Mouse (Mus musculus) lung, embryonic 16.5 days (tissue): Measurements from ENCODE around the gene Ubr7. TPM values are rescaled to one million over a fixed set of nuclear protein-coding genes. Genes with fewer than 3 reads are reported as not detected.

Experiments
- ATAC-seq: fragments of 200-750 bp; cut with Nextera tagmentation; 2 replicates; pipeline ENCODE4 v1.8.0; 2017; ENCODE audit warnings: low read depth, mild to moderate bottlenecking, moderate library complexity
- H3K27ac ChIP-seq: fragments of 300-500 bp; sonication (generic); 2 replicates; pipeline ENCODE4 v1.5.1; 2014; ENCODE audit warnings: mild to moderate bottlenecking, control low read depth, low read length
- H3K27me3 ChIP-seq: fragments of 300-500 bp; sonication (generic); 2 replicates; pipeline ENCODE4 v1.6.1; 2014; ENCODE audit warnings: low read depth, low read length, mixed read lengths; ENCODE audit not compliant: control insufficient read depth, insufficient read depth
- H3K36me3 ChIP-seq: fragments of 300-500 bp; sonication (generic); 2 replicates; pipeline ENCODE4 v1.6.1; 2014; ENCODE audit warnings: low read length; ENCODE audit not compliant: control insufficient read depth, insufficient read depth
- H3K4me1 ChIP-seq: fragments of 300-500 bp; sonication (generic); replicated peaks from 2 replicates; pipeline ENCODE4 v1.6.1; 2014; ENCODE audit warnings: low read length, mixed read lengths; ENCODE audit not compliant: control insufficient read depth, insufficient read depth
- H3K4me2 ChIP-seq: fragments of 300-500 bp; sonication (generic); 2 replicates; pipeline ENCODE4 v1.6.1; 2014; ENCODE audit warnings: low read depth, low read length, control low read depth
- H3K4me3 ChIP-seq: fragments of 300-500 bp; sonication (generic); 2 replicates; pipeline ENCODE4 v1.5.1; 2014; ENCODE audit warnings: mild to moderate bottlenecking, low read length, control low read depth
- H3K9ac ChIP-seq: fragments of 300-500 bp; sonication (generic); 2 replicates; pipeline ENCODE4 v1.6.1; 2014; ENCODE audit warnings: low read length, control low read depth
- H3K9me3 ChIP-seq: fragments of 300-500 bp; sonication (generic); 2 replicates; pipeline ENCODE4 v1.6.1; 2016; ENCODE audit warnings: low read length; ENCODE audit not compliant: control insufficient read depth
- WGBS: fragments of 180-500 bp; shearing (Covaris S2); extraction: QIAGEN DNeasy Blood & Tissue Kit; methylation state at CpG from one replicate; pipeline ENCODE4 v1.1.7; 2014; 5-methylcytosine and 5-hydroxymethylcytosine counted together
- polyA plus RNA-seq: library from polyadenylated mRNA; unstranded; fragments of >200 nt; fragmentation: Nextera tagmentation; extraction: Ambion mirVana; gene quantifications from 2 replicates; pipeline ENCODE4 v1.2.1, GENCODE M21; 2015

Gene Ubr7
- polyA plus RNA-seq, 1 experiment from 2014 or later = 40.7 TPM

DNA sequence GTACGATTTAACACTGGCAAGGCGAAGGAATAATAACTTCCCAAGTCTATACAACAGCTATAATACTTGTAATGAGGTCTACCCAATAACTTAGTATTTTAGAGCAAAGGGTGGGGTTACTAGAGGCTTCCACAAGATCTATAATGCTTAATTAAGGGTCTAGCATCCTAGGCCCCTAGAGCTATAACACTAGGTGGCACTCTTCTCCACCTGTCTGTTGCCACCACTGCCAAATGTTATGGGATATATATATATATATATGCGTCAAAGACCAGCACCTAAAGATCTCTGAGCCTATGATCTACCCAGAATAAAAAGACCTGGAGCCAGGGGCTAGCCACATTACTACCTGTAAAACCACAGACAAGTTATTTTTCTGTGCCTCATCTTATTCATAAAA is 17.5 kb upstream of the Ubr7 start:
- peaks cover 15% of the 10 kb centered on the region for H3K4me1 ChIP-seq
- no peak overlapping the region for H3K9ac ChIP-seq
- ATAC-seq = no peak
- H3K36me3 ChIP-seq = no peaks in the 10 kb centered on the region
- no peak overlapping the region for H3K4me2 ChIP-seq
- no peak overlapping the region for H3K4me3 ChIP-seq
- WGBS = 64% methylated on average over 3 of the region's 3 CpGs
- no peak overlapping the region for H3K27ac ChIP-seq
- no peaks in the 10 kb centered on the region for H3K9me3 ChIP-seq
- H3K27me3 ChIP-seq = no peaks in the 10 kb centered on the region

DNA sequence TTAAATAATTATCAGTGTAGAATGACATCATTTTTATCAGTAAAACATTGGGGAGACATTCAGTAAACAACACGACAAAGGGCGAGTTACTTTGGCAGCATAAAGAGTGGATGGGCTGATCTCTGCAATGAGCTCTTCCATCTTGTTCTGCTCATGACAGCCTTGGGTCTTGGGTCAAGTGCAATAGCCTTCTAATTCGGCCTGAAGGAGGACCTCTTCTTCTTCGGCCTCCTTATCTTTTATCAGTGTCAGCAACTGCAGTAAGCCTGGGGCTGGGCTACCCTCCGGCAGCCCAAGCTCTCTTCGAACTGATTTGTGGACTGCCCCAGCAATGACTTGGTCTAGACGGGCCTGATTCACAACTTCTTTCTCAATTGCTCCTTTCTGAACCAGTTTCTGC is 15.7 kb upstream of the Ubr7 start:
- peaks cover 15% of the 10 kb centered on the region for H3K4me1 ChIP-seq
- H3K9ac ChIP-seq = no peak overlapping the region
- no peak overlapping the region for H3K4me2 ChIP-seq
- H3K4me3 ChIP-seq = no peak overlapping the region
- WGBS = 72% methylated on average over 7 of the region's 7 CpGs
- H3K36me3 ChIP-seq = no peaks in the 10 kb centered on the region
- no peak for ATAC-seq
- H3K27ac ChIP-seq = no peak overlapping the region
- no peaks in the 10 kb centered on the region for H3K27me3 ChIP-seq
- H3K9me3 ChIP-seq = no peaks in the 10 kb centered on the region

DNA sequence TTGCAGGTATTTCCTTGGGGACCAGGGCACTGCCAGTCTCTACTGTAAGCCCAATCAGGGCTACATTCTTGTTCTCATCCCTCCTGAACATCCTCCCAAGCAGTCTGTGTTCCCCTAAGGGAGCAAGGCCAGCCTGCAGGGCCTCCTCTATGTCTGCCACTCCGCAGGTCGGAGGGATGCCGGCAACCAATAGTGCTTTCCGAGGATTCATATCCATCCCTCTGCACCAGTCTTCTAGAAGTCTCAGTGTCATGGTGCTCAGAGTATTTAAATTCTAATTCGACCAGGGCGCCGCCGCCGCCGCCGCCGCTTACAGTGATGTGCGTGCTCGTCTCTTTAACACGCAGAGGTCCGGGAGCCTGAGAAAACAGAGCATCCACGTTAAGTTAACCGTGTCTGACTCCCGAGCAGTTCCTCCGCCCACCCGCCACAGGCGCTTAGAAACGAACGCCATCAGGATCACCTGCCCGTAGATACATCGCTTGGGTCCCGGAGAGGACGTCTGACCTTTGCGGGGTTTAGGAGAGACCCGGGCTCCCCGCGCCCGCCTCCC is 14.7 kb upstream of the Ubr7 start:
- peak; percentile 32; the same call in 1 of the 2 replicates for ATAC-seq
- under 1% methylated on average over 33 of the region's 33 CpGs for WGBS

DNA sequence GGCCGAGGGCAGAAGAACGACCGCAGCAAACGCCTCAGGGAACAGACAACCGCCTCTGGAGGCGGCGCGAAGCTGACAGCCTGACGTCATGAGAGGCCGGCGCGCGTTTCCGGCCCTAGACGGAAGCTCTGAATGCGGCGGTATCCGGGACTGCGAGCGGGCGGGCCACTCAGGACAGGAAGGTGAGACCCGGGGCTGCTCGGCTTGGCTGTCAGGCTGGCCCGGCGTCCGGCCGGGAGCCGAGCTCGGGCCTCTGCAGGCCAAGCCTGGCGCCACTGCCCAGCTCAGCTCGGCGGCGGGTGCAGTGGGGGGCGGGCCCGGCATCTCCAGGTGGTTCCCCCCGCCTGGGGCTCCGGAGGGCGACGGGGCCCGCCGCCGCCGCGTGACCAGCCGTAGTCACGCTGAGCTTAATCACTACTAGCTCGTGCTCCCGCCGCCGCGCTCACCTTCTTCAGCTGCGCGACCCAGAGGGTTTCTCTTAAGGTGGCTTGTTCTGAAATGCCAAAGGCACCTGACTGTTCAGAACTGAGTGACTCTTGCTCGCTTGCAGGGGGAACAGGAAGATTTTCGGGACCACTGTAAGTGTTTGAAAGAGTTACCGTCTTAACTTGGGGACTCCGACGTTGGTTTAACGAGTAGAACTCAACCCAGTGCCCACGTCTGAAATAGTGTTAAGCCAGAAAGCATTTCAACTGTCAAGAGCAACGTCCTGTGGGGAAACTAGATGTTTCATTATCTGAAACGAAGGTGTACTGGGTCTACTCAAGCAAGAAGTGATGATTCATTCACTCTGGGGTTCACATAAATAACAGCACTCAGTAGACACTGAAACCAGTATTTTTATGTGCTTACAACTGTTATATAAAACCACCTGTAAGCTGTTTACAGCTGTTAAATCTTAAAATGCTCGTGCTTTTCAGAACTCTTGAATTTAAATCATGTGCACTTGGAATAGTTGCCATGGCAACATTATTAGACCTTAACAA is 13.9 kb upstream of the Ubr7 start, which contains the start of the genes Moap1 and Tmem251:
Gene Moap1 (minus strand): TSS at position 73 of the 986 bp plus-strand sequence.
Gene Tmem251 (plus strand): TSS at position 174 of the 986 bp plus-strand sequence.
- peak within 1 kb of the TSS; percentile 86 for H3K9ac ChIP-seq
- ATAC-seq = peak; percentile 98
- H3K4me1 ChIP-seq = peaks cover 15% of the 10 kb centered on the region
- H3K9me3 ChIP-seq = no peaks in the 10 kb centered on the region
- H3K27me3 ChIP-seq = no peaks in the 10 kb centered on the region
- WGBS = under 1% methylated on average over 63 of the region's 63 CpGs
- H3K4me2 ChIP-seq = peak within 1 kb of the TSS; percentile 70
- peak within 1 kb of the TSS; percentile 92 for H3K27ac ChIP-seq
- peak within 1 kb of the TSS; percentile 88 for H3K4me3 ChIP-seq
- H3K36me3 ChIP-seq = peaks cover 2% of the 10 kb centered on the region; the same call in 1 of the 2 replicates

More for the DNA sequence above, 14.7 kb upstream of the Ubr7 start:
- H3K9me3 ChIP-seq = no peaks in the 10 kb centered on the region
- no peaks in the 10 kb centered on the region for H3K27me3 ChIP-seq
- H3K4me2 ChIP-seq = peak overlapping the region; percentile 70
- peak overlapping the region; percentile 92 for H3K27ac ChIP-seq
- peak overlapping the region; percentile 86 for H3K9ac ChIP-seq
- peak overlapping the region; percentile 88 for H3K4me3 ChIP-seq
- H3K36me3 ChIP-seq = no peaks in the 10 kb centered on the region
- peaks cover 15% of the 10 kb centered on the region for H3K4me1 ChIP-seq

DNA sequence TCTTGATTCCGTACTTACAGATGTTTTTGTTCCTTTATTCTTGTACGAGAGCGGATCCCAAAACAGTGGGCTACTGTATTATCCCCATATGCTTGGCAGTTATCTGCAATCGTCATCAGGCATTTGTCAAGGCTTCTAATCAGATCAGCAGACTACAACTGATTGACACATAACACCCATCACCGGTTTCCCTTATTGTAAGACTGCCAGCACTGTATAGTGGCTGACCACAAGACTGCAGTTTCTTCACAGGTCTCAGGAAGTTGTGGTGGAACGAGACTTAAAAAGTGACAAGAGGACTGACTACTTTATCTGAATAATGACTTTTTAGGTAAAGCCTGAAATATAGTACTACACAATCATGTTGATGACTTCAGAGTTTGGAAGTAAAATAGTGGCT is 12.9 kb upstream of the Ubr7 start:
- no peak overlapping the region for H3K9ac ChIP-seq
- H3K27ac ChIP-seq = no peak overlapping the region
- H3K27me3 ChIP-seq = no peaks in the 10 kb centered on the region
- H3K9me3 ChIP-seq = no peaks in the 10 kb centered on the region
- H3K36me3 ChIP-seq = peaks cover 3% of the 10 kb centered on the region; the same call in 1 of the 2 replicates
- H3K4me1 ChIP-seq = peaks cover 15% of the 10 kb centered on the region
- H3K4me3 ChIP-seq = peak overlapping the region; percentile 88; the same call in 1 of the 2 replicates
- 56% methylated on average over 6 of the region's 6 CpGs for whole genome bisulfite sequencing
- peak overlapping the region; percentile 70 for H3K4me2 ChIP-seq
- ATAC-seq = no peak

DNA sequence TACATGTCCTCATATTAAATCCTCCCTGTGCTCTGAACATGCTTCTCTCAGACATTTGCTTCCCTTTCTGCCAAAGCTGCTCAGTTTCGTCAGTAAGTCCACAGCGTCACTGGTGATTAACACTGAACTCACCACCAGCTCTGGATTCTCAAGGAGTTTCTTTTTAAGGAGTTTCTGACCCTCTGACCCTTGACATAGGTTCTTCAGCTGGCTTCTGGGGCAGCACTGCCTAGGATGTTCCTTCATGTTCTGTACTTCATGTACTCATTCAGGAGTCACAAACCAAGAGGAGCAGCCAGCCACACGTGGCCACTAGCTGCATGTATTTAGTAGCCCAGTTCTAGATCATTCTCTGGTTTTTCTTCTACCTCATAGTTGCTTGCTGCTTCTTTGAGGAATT is 9.5 kb upstream of the Ubr7 start:
- Histone ChIP-seq H3K27ac (no peak overlapping the region), H3K4me2 (no peak overlapping the region), H3K9ac (no peak overlapping the region), H3K36me3 (peaks cover 3% of the 10 kb centered on the region; the same call in 1 of the 2 replicates), H3K4me3 (no peak overlapping the region), H3K27me3 (no peaks in the 10 kb centered on the region), H3K4me1 (peaks cover 9% of the 10 kb centered on the region), H3K9me3 (no peaks in the 10 kb centered on the region)
- 92% methylated on average over 3 of the region's 3 CpGs for WGBS
- ATAC-seq = no peak

DNA sequence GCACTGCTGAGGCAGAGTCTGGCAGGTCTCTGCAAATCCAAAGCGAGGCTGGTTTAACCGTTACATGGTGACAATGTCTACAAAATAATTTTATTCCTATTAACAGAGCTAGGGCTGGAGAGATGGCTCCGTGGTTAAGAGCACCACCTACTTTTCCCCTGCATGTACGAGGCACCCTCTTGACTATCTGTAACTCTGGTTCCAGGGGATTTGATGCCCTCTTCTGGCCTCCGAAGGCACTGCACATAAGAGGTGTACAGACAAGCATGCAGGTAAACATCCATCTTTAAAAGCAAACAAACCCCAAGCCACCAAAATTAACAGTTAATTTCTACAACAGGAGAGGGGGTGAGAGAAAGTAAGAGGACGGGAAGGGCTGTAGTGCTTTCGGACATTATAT is 1.5 kb upstream of the Ubr7 start:
- Histone ChIP-seq H3K27me3 (no peaks in the 10 kb centered on the region), H3K4me2 (peak overlapping the region; percentile 73), H3K36me3 (no peaks in the 10 kb centered on the region), H3K4me3 (peak overlapping the region; percentile 70), H3K27ac (no peak overlapping the region), H3K4me1 (peaks cover 16% of the 10 kb centered on the region), H3K9ac (no peak overlapping the region), H3K9me3 (no peaks in the 10 kb centered on the region)
- 59% methylated on average over 7 of the region's 7 CpGs for WGBS
- no peak for ATAC-seq

DNA sequence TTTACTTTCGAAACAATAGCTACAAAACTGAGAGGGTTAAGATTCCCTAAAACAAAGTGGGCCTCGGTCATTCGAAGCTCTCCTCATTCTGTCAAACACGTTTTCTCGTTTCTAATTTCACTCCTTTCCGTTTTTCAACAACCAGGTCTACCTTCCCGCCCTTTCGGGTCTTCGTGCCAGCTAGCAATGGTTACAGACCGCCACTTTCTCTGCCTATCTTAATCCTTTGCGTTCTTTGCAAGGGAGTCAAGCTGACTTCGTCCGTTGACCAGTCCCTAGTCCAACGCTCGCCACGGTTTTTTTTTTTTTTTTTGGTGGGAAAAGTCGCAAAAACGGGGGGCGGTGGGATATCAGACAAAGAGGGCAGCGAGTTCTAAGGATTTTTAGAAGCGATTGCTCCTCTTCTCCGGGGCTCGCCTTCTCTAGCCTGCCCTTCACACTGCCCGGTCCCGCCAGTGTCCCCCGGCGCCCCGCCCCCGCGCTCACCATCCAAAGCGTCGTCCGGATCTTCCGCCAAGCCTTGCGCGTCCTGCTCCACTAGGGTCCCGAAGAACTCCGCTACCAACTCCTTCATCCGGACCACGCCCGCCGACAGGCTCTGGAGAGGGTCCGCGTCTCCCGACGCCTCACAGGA is 595 bp upstream of the Ubr7 start:
- no peaks in the 10 kb centered on the region for H3K9me3 ChIP-seq
- peak overlapping the region; percentile 70 for H3K4me3 ChIP-seq
- no peaks in the 10 kb centered on the region for H3K27me3 ChIP-seq
- peak overlapping the region; percentile 71 for H3K9ac ChIP-seq
- WGBS = 1% methylated on average over 43 of the region's 46 CpGs
- peak; percentile 88 for ATAC-seq
- peak overlapping the region; percentile 73 for H3K4me2 ChIP-seq
- H3K36me3 ChIP-seq = no peaks in the 10 kb centered on the region
- H3K27ac ChIP-seq = peak overlapping the region; percentile 95
- peaks cover 16% of the 10 kb centered on the region for H3K4me1 ChIP-seq

DNA sequence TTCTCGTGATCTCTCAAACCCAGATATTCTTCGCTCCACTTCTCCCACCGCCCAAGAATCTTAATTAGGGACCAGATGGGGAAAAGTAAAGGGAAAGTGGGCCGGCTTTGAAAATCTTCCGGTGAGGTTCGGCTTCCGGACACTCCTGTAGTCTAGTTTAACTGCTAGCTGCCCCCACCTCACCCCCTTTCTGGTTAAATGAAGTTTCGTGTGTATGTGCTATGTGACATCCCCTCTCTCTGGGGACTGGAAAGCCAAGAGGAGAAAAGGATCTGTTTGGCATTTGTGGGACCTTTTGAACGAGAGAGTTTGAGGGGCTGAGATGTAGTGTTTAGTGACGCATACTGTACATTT is 613 bp downstream of the Ubr7 start, which contains the start of gene Gm20604:
Gene Gm20604 (minus strand): TSS at position 270 of the 354 bp plus-strand sequence.
- H3K36me3 ChIP-seq = 0 out of 2 replicates have a peak, but pooled peaks cover 2% of the 10 kb centered on the region
- peak within 1 kb of the TSS; percentile 73 for H3K9ac ChIP-seq
- peak within 1 kb of the TSS; percentile 95 for H3K27ac ChIP-seq
- no peak for ATAC-seq
- no peaks in the 10 kb centered on the region for H3K27me3 ChIP-seq
- no peaks in the 10 kb centered on the region for H3K9me3 ChIP-seq
- WGBS = under 1% methylated on average over 10 of the region's 10 CpGs
- peaks cover 16% of the 10 kb centered on the region for H3K4me1 ChIP-seq
- peak within 1 kb of the TSS; percentile 83 for H3K4me2 ChIP-seq
- H3K4me3 ChIP-seq = peak within 1 kb of the TSS; percentile 70
